Mouse (Mus musculus): ENCODE data around the gene Nmnat1. TPM values are rescaled to one million over a fixed set of nuclear protein-coding genes. Genes with fewer than 3 reads are reported as not detected.

The Nmnat1 gene
- 12.2 and 12.3 TPM in 2 replicates for polyA plus RNA-seq (2014; fragmentation: Nextera tagmentation; extraction: Ambion mirVana)

GRCm38 (mm10) chr4:149485053-149485824 is at the start of gene Nmnat1, which contains the start of gene Lzic:
Gene Nmnat1 (minus strand): TSS chr4:149485202.
Gene Lzic (plus strand): TSS chr4:149485229.
- H3K36me3 ChIP-seq (replicated peaks; ENCODE audit: control insufficient read depth, insufficient read depth, low read depth, low read length): peaks cover 10% of the 10 kb centered on the region
- peak within 1 kb of the TSS; percentile 62 for H3K27ac ChIP-seq (replicated peaks; ENCODE audit: low read depth, low read length)
- peak within 1 kb of the TSS; percentile 76 for H3K9ac ChIP-seq (replicated peaks; ENCODE audit: low read length)
- H3K4me3 ChIP-seq (ENCODE audit: low read depth, low read length): peak within 1 kb of the TSS; percentile 82
- H3K27me3 ChIP-seq (ENCODE audit: control insufficient read depth, insufficient read depth, low read length): no peaks in the 10 kb centered on the region
- H3K4me1 ChIP-seq (ENCODE audit: control insufficient read depth, insufficient read depth, low read length): no peaks in the 10 kb centered on the region
- peak; percentile 97 for DNase-seq (ENCODE audit: low spot score)
- peak; percentile 96 for ATAC-seq (replicated peaks; ENCODE audit: insufficient number of reproducible peaks, low FRiP score, low TSS enrichment, low read depth)
- under 1% methylated on average over 60 of the region's 60 CpGs for WGBS
- H3K9me3 ChIP-seq (replicated peaks; ENCODE audit: control insufficient read depth, low read length): no peaks in the 10 kb centered on the region
- peak within 1 kb of the TSS; percentile 80 for H3K4me2 ChIP-seq (ENCODE audit: low read depth, low read length)

GRCm38 (mm10) chr4:149529691-149530090 is 44.7 kb upstream of the Nmnat1 start:
- no peak for ATAC-seq (replicated peaks; ENCODE audit: insufficient number of reproducible peaks, low FRiP score, low TSS enrichment, low read depth)

GRCm38 (mm10) chr4:149527621-149528354 is 42.8 kb upstream of the Nmnat1 start:
- DNase-seq (ENCODE audit: low spot score) (no peak), ATAC-seq (replicated peaks; ENCODE audit: insufficient number of reproducible peaks, low FRiP score, low TSS enrichment, low read depth) (no peak)
- Histone ChIP-seq H3K36me3 (replicated peaks; ENCODE audit: control insufficient read depth, insufficient read depth, low read depth, low read length) (no peaks in the 10 kb centered on the region), H3K4me3 (ENCODE audit: low read depth, low read length) (no peak overlapping the region), H3K27me3 (ENCODE audit: control insufficient read depth, insufficient read depth, low read length) (no peaks in the 10 kb centered on the region), H3K9ac (replicated peaks; ENCODE audit: low read length) (no peak overlapping the region), H3K4me2 (ENCODE audit: low read depth, low read length) (no peak overlapping the region), H3K4me1 (ENCODE audit: control insufficient read depth, insufficient read depth, low read length) (peaks cover 8% of the 10 kb centered on the region; the same call in 1 of the 2 replicates), H3K27ac (replicated peaks; ENCODE audit: low read depth, low read length) (no peak overlapping the region), H3K9me3 (replicated peaks; ENCODE audit: control insufficient read depth, low read length) (no peaks in the 10 kb centered on the region)
- 81% methylated on average over 15 of the region's 15 CpGs for WGBS

More at GRCm38 (mm10) chr4:149529691-149530090, 44.7 kb upstream of the Nmnat1 start:
- Histone ChIP-seq H3K4me1 (ENCODE audit: control insufficient read depth, insufficient read depth, low read length) (peaks cover 8% of the 10 kb centered on the region; the same call in 1 of the 2 replicates), H3K9me3 (replicated peaks; ENCODE audit: control insufficient read depth, low read length) (no peaks in the 10 kb centered on the region), H3K4me2 (ENCODE audit: low read depth, low read length) (no peak overlapping the region), H3K4me3 (ENCODE audit: low read depth, low read length) (no peak overlapping the region), H3K27me3 (ENCODE audit: control insufficient read depth, insufficient read depth, low read length) (no peaks in the 10 kb centered on the region), H3K27ac (replicated peaks; ENCODE audit: low read depth, low read length) (no peak overlapping the region), H3K36me3 (replicated peaks; ENCODE audit: control insufficient read depth, insufficient read depth, low read depth, low read length) (no peaks in the 10 kb centered on the region), H3K9ac (replicated peaks; ENCODE audit: low read length) (no peak overlapping the region)
- no peak for DNase-seq (ENCODE audit: low spot score)
- WGBS: 41% methylated on average over 6 of the region's 6 CpGs

GRCm38 (mm10) chr4:149526330-149526729 is 41.3 kb upstream of the Nmnat1 start:
- peak; percentile 24; the same call in 1 of the 2 replicates for ATAC-seq (replicated peaks; ENCODE audit: insufficient number of reproducible peaks, low FRiP score, low TSS enrichment, low read depth)
- Histone ChIP-seq H3K4me2 (ENCODE audit: low read depth, low read length) (no peak overlapping the region), H3K4me3 (ENCODE audit: low read depth, low read length) (no peak overlapping the region), H3K4me1 (ENCODE audit: control insufficient read depth, insufficient read depth, low read length) (peaks cover 8% of the 10 kb centered on the region), H3K27me3 (ENCODE audit: control insufficient read depth, insufficient read depth, low read length) (no peaks in the 10 kb centered on the region), H3K27ac (replicated peaks; ENCODE audit: low read depth, low read length) (no peak overlapping the region), H3K36me3 (replicated peaks; ENCODE audit: control insufficient read depth, insufficient read depth, low read depth, low read length) (no peaks in the 10 kb centered on the region), H3K9me3 (replicated peaks; ENCODE audit: control insufficient read depth, low read length) (no peaks in the 10 kb centered on the region), H3K9ac (replicated peaks; ENCODE audit: low read length) (no peak overlapping the region)
- 41% methylated on average over 7 of the region's 7 CpGs for WGBS
- peak; percentile 29 for DNase-seq (ENCODE audit: low spot score)

GRCm38 (mm10) chr4:149525811-149526210 is 40.8 kb upstream of the Nmnat1 start:
- ATAC-seq (replicated peaks; ENCODE audit: insufficient number of reproducible peaks, low FRiP score, low TSS enrichment, low read depth) (no peak), DNase-seq (ENCODE audit: low spot score) (no peak)
- no peaks in the 10 kb centered on the region for H3K9me3 ChIP-seq (replicated peaks; ENCODE audit: control insufficient read depth, low read length)
- H3K27me3 ChIP-seq (ENCODE audit: control insufficient read depth, insufficient read depth, low read length): no peaks in the 10 kb centered on the region
- peak overlapping the region; percentile 25; the same call in 1 of the 2 replicates for H3K9ac ChIP-seq (replicated peaks; ENCODE audit: low read length)
- H3K27ac ChIP-seq (replicated peaks; ENCODE audit: low read depth, low read length): no peak overlapping the region
- H3K4me2 ChIP-seq (ENCODE audit: low read depth, low read length): no peak overlapping the region
- no peak overlapping the region for H3K4me3 ChIP-seq (ENCODE audit: low read depth, low read length)
- 72% methylated on average over 6 of the region's 6 CpGs for WGBS
- H3K36me3 ChIP-seq (replicated peaks; ENCODE audit: control insufficient read depth, insufficient read depth, low read depth, low read length): no peaks in the 10 kb centered on the region
- peaks cover 8% of the 10 kb centered on the region for H3K4me1 ChIP-seq (ENCODE audit: control insufficient read depth, insufficient read depth, low read length)

- no peaks in the 10 kb centered on the region for H3K36me3 ChIP-seq (replicated peaks; ENCODE audit: control insufficient read depth, insufficient read depth, low read depth, low read length)
- DNase-seq (ENCODE audit: low spot score) (no peak), ATAC-seq (replicated peaks; ENCODE audit: insufficient number of reproducible peaks, low FRiP score, low TSS enrichment, low read depth) (no peak)
- H3K27me3 ChIP-seq (ENCODE audit: control insufficient read depth, insufficient read depth, low read length): no peaks in the 10 kb centered on the region
- no peak overlapping the region for H3K4me2 ChIP-seq (ENCODE audit: low read depth, low read length)
- no peak overlapping the region for H3K27ac ChIP-seq (replicated peaks; ENCODE audit: low read depth, low read length)
- H3K4me1 ChIP-seq (ENCODE audit: control insufficient read depth, insufficient read depth, low read length): peaks cover 8% of the 10 kb centered on the region
- H3K4me3 ChIP-seq (ENCODE audit: low read depth, low read length): no peak overlapping the region
- H3K9me3 ChIP-seq (replicated peaks; ENCODE audit: control insufficient read depth, low read length): no peaks in the 10 kb centered on the region
- 77% methylated on average over 4 of the region's 4 CpGs for WGBS
- H3K9ac ChIP-seq (replicated peaks; ENCODE audit: low read length): no peak overlapping the region
Observed at GRCm38 (mm10) chr4:149525170-149525569, 40.2 kb upstream of the Nmnat1 start.

GRCm38 (mm10) chr4:149523961-149524360 is 39.0 kb upstream of the Nmnat1 start:
- Histone ChIP-seq H3K36me3 (replicated peaks; ENCODE audit: control insufficient read depth, insufficient read depth, low read depth, low read length) (no peaks in the 10 kb centered on the region), H3K4me1 (ENCODE audit: control insufficient read depth, insufficient read depth, low read length) (peaks cover 8% of the 10 kb centered on the region), H3K4me2 (ENCODE audit: low read depth, low read length) (no peak overlapping the region), H3K9me3 (replicated peaks; ENCODE audit: control insufficient read depth, low read length) (no peaks in the 10 kb centered on the region), H3K4me3 (ENCODE audit: low read depth, low read length) (no peak overlapping the region), H3K27me3 (ENCODE audit: control insufficient read depth, insufficient read depth, low read length) (no peaks in the 10 kb centered on the region), H3K27ac (replicated peaks; ENCODE audit: low read depth, low read length) (no peak overlapping the region), H3K9ac (replicated peaks; ENCODE audit: low read length) (no peak overlapping the region)
- DNase-seq (ENCODE audit: low spot score) (no peak), ATAC-seq (replicated peaks; ENCODE audit: insufficient number of reproducible peaks, low FRiP score, low TSS enrichment, low read depth) (no peak)
- 59% methylated on average over 6 of the region's 6 CpGs for WGBS

GRCm38 (mm10) chr4:149521258-149521657 is 36.3 kb upstream of the Nmnat1 start:
- H3K4me1 ChIP-seq (ENCODE audit: control insufficient read depth, insufficient read depth, low read length): peaks cover 7% of the 10 kb centered on the region
- DNase-seq (ENCODE audit: low spot score) (no peak), ATAC-seq (replicated peaks; ENCODE audit: insufficient number of reproducible peaks, low FRiP score, low TSS enrichment, low read depth) (no peak)
- no peak overlapping the region for H3K27ac ChIP-seq (replicated peaks; ENCODE audit: low read depth, low read length)
- no peaks in the 10 kb centered on the region for H3K9me3 ChIP-seq (replicated peaks; ENCODE audit: control insufficient read depth, low read length)
- no peaks in the 10 kb centered on the region for H3K36me3 ChIP-seq (replicated peaks; ENCODE audit: control insufficient read depth, insufficient read depth, low read depth, low read length)
- WGBS: 69% methylated on average over 10 of the region's 10 CpGs
- H3K4me2 ChIP-seq (ENCODE audit: low read depth, low read length): no peak overlapping the region
- no peaks in the 10 kb centered on the region for H3K27me3 ChIP-seq (ENCODE audit: control insufficient read depth, insufficient read depth, low read length)
- H3K4me3 ChIP-seq (ENCODE audit: low read depth, low read length): no peak overlapping the region
- no peak overlapping the region for H3K9ac ChIP-seq (replicated peaks; ENCODE audit: low read length)
